ENCODE assay signal across 9 mouse cellular contexts in genomic region chr7:73185071-73185531, GRCm38 (mm10).
DNase-seq lines count a peak whose midpoint lies in the region; ATAC-seq and TF ChIP-seq lines count a peak whose summit lies in the region.
"Had no signal": no experiment of that assay in that cellular context is flagged by ENCODE, and none has a peak within 500 bp of the region (broad histone marks: within the 10 kb centered on the region; RNA-seq: fewer than 3 reads in every experiment).

No protein-coding gene starts in this region.

- no peaks in the 10 kb centered on the region for H3K36me3 ChIP-seq in hindbrain, embryonic 12.5 days
- no peaks in the 10 kb centered on the region for H3K36me3 ChIP-seq in midbrain, embryonic 11.5 days (ENCODE audit: control insufficient read depth, insufficient read depth, low read length)
- no peaks in the 10 kb centered on the region for H3K36me3 ChIP-seq in lung, postnatal 0 days (ENCODE audit: insufficient read depth, low read length)
- H3K36me3 ChIP-seq: limb, embryonic 12.5 days had no signal

- no peaks in the 10 kb centered on the region for H3K9me3 ChIP-seq in hindbrain, embryonic 12.5 days (replicated peaks)
- H3K9me3 ChIP-seq in midbrain, embryonic 11.5 days (ENCODE audit: control insufficient read depth, low read length): no peaks in the 10 kb centered on the region
- H3K9me3 ChIP-seq in lung, postnatal 0 days (ENCODE audit: low read length): no peaks in the 10 kb centered on the region

- H3K9ac ChIP-seq in hindbrain, embryonic 12.5 days: no peak overlapping the region
- H3K9ac ChIP-seq in midbrain, embryonic 11.5 days (ENCODE audit: low read length): peak overlapping the region; percentile 46
- no peak overlapping the region for H3K9ac ChIP-seq in lung, postnatal 0 days (replicated peaks; ENCODE audit: low read depth)
- H3K9ac ChIP-seq: limb, embryonic 12.5 days had no signal

- no peak overlapping the region for H3K4me3 ChIP-seq in hindbrain, embryonic 12.5 days
- no peak overlapping the region for H3K4me3 ChIP-seq in midbrain, embryonic 11.5 days (ENCODE audit: low read depth, low read length)
- H3K4me3 ChIP-seq in lung, postnatal 0 days (ENCODE audit: low read depth, low read length): no peak overlapping the region
- H3K4me3 ChIP-seq: limb, embryonic 12.5 days had no signal

- H3K27me3 ChIP-seq in hindbrain, embryonic 12.5 days: no peaks in the 10 kb centered on the region
- no peaks in the 10 kb centered on the region for H3K27me3 ChIP-seq in midbrain, embryonic 11.5 days (ENCODE audit: control insufficient read depth, insufficient read depth, low read length)
- no peaks in the 10 kb centered on the region for H3K27me3 ChIP-seq in lung, postnatal 0 days (replicated peaks; ENCODE audit: insufficient read depth, low read length)
- H3K27me3 ChIP-seq: limb, embryonic 12.5 days had no signal

- H3K4me2 ChIP-seq in hindbrain, embryonic 12.5 days (replicated peaks): no peak overlapping the region
- H3K4me2 ChIP-seq in midbrain, embryonic 11.5 days: peak overlapping the region; percentile 39; the same call in 1 of the 2 replicates
- no peak overlapping the region for H3K4me2 ChIP-seq in lung, postnatal 0 days (replicated peaks; ENCODE audit: low read depth, low read length)
- H3K4me2 ChIP-seq: limb, embryonic 12.5 days had no signal

- H3K27ac ChIP-seq in hindbrain, embryonic 12.5 days: peak overlapping the region; percentile 86
- H3K27ac ChIP-seq in midbrain, embryonic 11.5 days (ENCODE audit: low read depth, low read length): peak overlapping the region; percentile 97
- H3K27ac ChIP-seq in lung, postnatal 0 days (ENCODE audit: low read length): no peak overlapping the region
- H3K27ac ChIP-seq: limb, embryonic 12.5 days had no signal

- WGBS in hindbrain, embryonic 12.5 days: 30% methylated on average over 10 of the region's 10 CpGs
- 12% methylated on average over 10 of the region's 10 CpGs for WGBS in midbrain, embryonic 11.5 days
- 77% methylated on average over 10 of the region's 10 CpGs for WGBS in lung, postnatal 0 days

- TF ChIP-seq EP300 in lung, postnatal 0 days (IDR thresholded peaks at IDR 0.05): no peak

- peaks cover 21% of the 10 kb centered on the region for H3K4me1 ChIP-seq in hindbrain, embryonic 12.5 days
- peaks cover 50% of the 10 kb centered on the region for H3K4me1 ChIP-seq in midbrain, embryonic 11.5 days (ENCODE audit: control insufficient read depth, insufficient read depth, low read length)
- no peaks in the 10 kb centered on the region for H3K4me1 ChIP-seq in lung, postnatal 0 days (ENCODE audit: insufficient read depth, low read depth, low read length)
- H3K4me1 ChIP-seq: limb, embryonic 12.5 days had no signal

- peak; percentile 32 for DNase-seq in testis, postnatal 10 days (ENCODE audit: low spot score)
- DNase-seq in testis, postnatal 14 days (ENCODE audit: low spot score): no peak
- peak; percentile 98 for DNase-seq in midbrain, embryonic 11.5 days (ENCODE audit: low spot score, missing footprints)
- no peak for DNase-seq in lung, postnatal 0 days (ENCODE audit: low spot score)
- DNase-seq in liver: no peak

- peak; percentile 90 for ATAC-seq in hindbrain, embryonic 12.5 days (ENCODE audit: low FRiP score)
- peak; percentile 95 for ATAC-seq in midbrain, embryonic 11.5 days (ENCODE audit: low FRiP score)
- no peak for ATAC-seq in granulocyte monocyte progenitor cell, adult 5-6 weeks (replicated peaks; ENCODE audit: poor library complexity, severe bottlenecking)
- no peak for ATAC-seq in megakaryocyte progenitor cell, adult 5-6 weeks (replicated peaks; ENCODE audit: poor library complexity)
- no peak for ATAC-seq in lung, postnatal 0 days

- no peak for TF ChIP-seq CTCF in lung, postnatal 0 days (IDR thresholded peaks at IDR 0.05)

Comparison
In these comparisons a context has a peak if more than half of its experiments do, and no peak if none do; other contexts are left out.
1. DNase-seq: peak in testis, postnatal 10 days (single experiment) and midbrain, embryonic 11.5 days (single experiment); none in testis, postnatal 14 days (single experiment), lung, postnatal 0 days (single experiment) and liver (single experiment).
2. ATAC-seq: peak in hindbrain, embryonic 12.5 days (single experiment) and midbrain, embryonic 11.5 days (single experiment); none in granulocyte monocyte progenitor cell, adult 5-6 weeks (single experiment), megakaryocyte progenitor cell, adult 5-6 weeks (single experiment) and lung, postnatal 0 days (single experiment).